Mouse (Mus musculus): Measurements from ENCODE around the gene Bcas3.

- TF ChIP-seq CTCF (IDR thresholded peaks at IDR 0.05; ENCODE audit: extremely low read depth, insufficient read depth, insufficient read length, insufficient replicate concordance): no peak
- no peak for TF ChIP-seq POLR2A (IDR thresholded peaks at IDR 0.05; ENCODE audit: low read depth, low read length)
These were observed 260.1 kb downstream of the Bcas3 start for GRCm38 (mm10) chr11:85613035-85613434.
